Mouse (Mus musculus): ENCODE measurements around the gene Wwc2.

DNA sequence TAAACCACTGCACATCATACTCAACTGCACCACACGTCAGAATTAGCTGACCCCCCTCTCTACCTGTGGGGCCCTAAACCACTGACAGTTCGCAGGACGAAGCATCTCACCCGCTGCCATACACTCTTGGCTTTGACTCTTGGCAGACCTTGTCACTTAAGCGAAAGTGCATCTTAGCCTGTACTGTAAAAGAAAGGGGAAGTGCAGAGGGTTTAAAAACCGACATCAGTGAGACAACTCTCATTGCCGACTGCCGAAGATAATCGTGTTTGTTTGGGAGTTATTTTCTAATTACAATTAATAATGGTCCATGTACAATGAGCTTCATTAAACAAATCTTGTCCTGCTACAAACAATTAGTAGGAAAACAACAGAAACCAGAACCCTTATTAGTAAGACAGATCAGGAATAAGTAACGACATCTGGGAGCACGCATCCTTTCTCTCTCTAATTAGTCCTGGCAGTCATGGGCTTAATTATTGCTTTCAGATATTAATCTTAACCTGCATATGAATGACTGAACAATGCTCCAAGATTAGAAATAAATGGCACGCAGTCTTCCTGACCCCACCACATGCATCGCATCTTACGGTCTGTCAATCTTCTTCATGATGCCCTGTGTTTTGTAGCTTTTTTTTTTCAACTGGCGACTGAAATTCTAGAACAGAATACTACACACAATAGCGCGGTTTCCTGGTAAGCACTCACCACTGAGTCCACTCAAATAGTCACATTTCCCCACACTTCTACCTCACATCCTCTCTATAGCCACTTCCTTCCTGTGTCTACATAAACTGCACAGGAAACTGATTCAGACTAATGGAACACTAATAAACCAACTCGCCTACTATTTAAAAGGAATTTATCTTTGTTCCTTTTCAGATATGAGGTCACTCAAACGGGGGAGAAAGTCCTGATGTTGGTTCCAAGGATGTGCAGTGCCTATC, 42.8 kb downstream of the Wwc2 start:
- no peak for TF ChIP-seq CTCF (IDR thresholded peaks at IDR 0.05; ENCODE audit: low read depth, low read length)
- TF ChIP-seq POLR2A (IDR thresholded peaks at IDR 0.05; ENCODE audit: borderline replicate concordance, low read depth, low read length) = no peak
